Mouse (Mus musculus) induced T-regulatory cell, adult 2 months (primary cell): Measurements from ENCODE around the gene Timm10b.

Experiments
- DNase-seq: peaks from one replicate; pipeline ENCODE4 v3.0.0-alpha.2; 2012; ENCODE audit warnings: low read depth

Timm10b gene

GRCm38 (mm10) chr7:105639756-105640155 lies at the start of gene Timm10b:
TSS of gene Timm10b (plus strand) at chr7:105640056.
- no peak for DNase-seq

- no peak for DNase-seq
Measured at GRCm38 (mm10) chr7:105590097-105590496, 49.8 kb upstream of the Timm10b start.

GRCm38 (mm10) chr7:105602860-105603623 lies 36.8 kb upstream of the Timm10b start:
- peak; percentile 56 for DNase-seq

- DNase-seq: no peak
Measured at GRCm38 (mm10) chr7:105608467-105608866, 31.4 kb upstream of the Timm10b start.

GRCm38 (mm10) chr7:105611767-105612166 lies 28.1 kb upstream of the Timm10b start:
- DNase-seq: no peak

GRCm38 (mm10) chr7:105614400-105614799 lies 25.5 kb upstream of the Timm10b start:
- no peak for DNase-seq

- DNase-seq: no peak
Measured at GRCm38 (mm10) chr7:105615720-105616119, 24.1 kb upstream of the Timm10b start.

GRCm38 (mm10) chr7:105616561-105616960 lies 23.3 kb upstream of the Timm10b start:
- no peak for DNase-seq

GRCm38 (mm10) chr7:105617810-105618209 lies 22.0 kb upstream of the Timm10b start:
- no peak for DNase-seq

- no peak for DNase-seq
Measured at GRCm38 (mm10) chr7:105619701-105620100, 20.2 kb upstream of the Timm10b start.

GRCm38 (mm10) chr7:105621053-105621452 lies 18.8 kb upstream of the Timm10b start:
- no peak for DNase-seq

- no peak for DNase-seq
Measured at GRCm38 (mm10) chr7:105621646-105622292, 18.1 kb upstream of the Timm10b start.

- DNase-seq: no peak
Measured at GRCm38 (mm10) chr7:105625397-105625796, 14.5 kb upstream of the Timm10b start.

GRCm38 (mm10) chr7:105628633-105629032 lies 11.2 kb upstream of the Timm10b start:
- DNase-seq: no peak

GRCm38 (mm10) chr7:105632551-105632972 lies 7.3 kb upstream of the Timm10b start:
- peak; percentile 21 for DNase-seq

- peak; percentile 85 for DNase-seq
Measured at GRCm38 (mm10) chr7:105633127-105633800, 6.6 kb upstream of the Timm10b start, which contains the start of gene Trim3. TSS of gene Trim3 (minus strand) at chr7:105633571.

- DNase-seq: no peak
Measured at GRCm38 (mm10) chr7:105633801-105634135, 6.1 kb upstream of the Timm10b start.

GRCm38 (mm10) chr7:105634272-105634920 lies 5.5 kb upstream of the Timm10b start:
- DNase-seq: no peak

GRCm38 (mm10) chr7:105635726-105636125 lies 4.1 kb upstream of the Timm10b start:
- DNase-seq: no peak

- DNase-seq: no peak
Measured at GRCm38 (mm10) chr7:105638776-105639175, 1.1 kb upstream of the Timm10b start.

- DNase-seq: no peak
Measured at GRCm38 (mm10) chr7:105639304-105639703, 552 bp upstream of the Timm10b start.

GRCm38 (mm10) chr7:105640233-105640893 lies 507 bp downstream of the Timm10b start, which contains the start of the genes Arfip2 and Gm45799:
TSS of gene Arfip2 (minus strand) at chr7:105640416.
TSS of gene Gm45799 (plus strand) at chr7:105640552.
- peak; percentile 99 for DNase-seq
